Mouse (Mus musculus): ENCODE data around the gene Zbtb16. TPM values are rescaled to one million over a fixed set of nuclear protein-coding genes. Genes with fewer than 3 reads are reported as not detected.
A peak's percentile ranks its signal among the peaks of the same experiment; 100 is the strongest.

The Zbtb16 gene
- polyA plus RNA-seq, 1 experiment, result 3.0 TPM

DNA sequence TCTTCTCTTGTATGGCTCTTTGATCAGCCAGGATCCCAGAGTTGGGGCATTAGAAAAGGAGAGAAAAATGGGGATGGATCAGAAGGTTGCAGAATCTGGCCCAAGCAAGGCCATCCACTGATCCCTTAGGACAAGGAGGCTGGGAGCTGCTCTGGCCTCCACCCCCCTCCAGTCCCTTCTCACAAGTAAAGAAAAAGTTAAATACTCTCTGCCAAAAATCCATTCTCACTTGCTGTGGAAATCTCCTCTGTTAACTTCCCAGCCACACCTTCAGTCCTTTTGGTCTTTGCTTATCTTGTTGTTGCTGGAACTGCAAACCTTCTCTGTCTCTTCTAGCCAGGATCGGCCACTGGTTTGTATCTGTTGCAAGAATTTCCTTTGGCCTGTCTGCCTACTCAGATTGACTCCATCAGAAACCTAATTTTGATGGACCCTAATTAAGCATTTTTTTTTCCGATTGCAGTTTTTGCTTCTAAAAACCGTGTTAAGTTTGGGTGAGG, 218.5 kb downstream of the Zbtb16 start:
- H3K4me1 ChIP-seq (ENCODE audit: control insufficient read depth, insufficient read depth, low read length), result no peaks in the 10 kb centered on the region
- H3K27ac ChIP-seq (ENCODE audit: insufficient read depth, low read depth, low read length), result no peak overlapping the region
- 76% methylated on average over 3 of the region's 3 CpGs for WGBS
- TF ChIP-seq POLR2A (IDR thresholded peaks at IDR 0.05; ENCODE audit: low read depth, low read length), result no peak
- TF ChIP-seq CTCF (conservative IDR thresholded peaks at IDR 0.05; ENCODE audit: insufficient read depth, insufficient read length, low read depth, low read length), result no peak
- DNase-seq, result no peak
- no peak overlapping the region for H3K4me3 ChIP-seq (ENCODE audit: insufficient read depth, low read depth, low read length)
- no peaks in the 10 kb centered on the region for H3K36me3 ChIP-seq (ENCODE audit: control insufficient read depth, insufficient read depth, low read length)
- H3K27me3 ChIP-seq (replicated peaks; ENCODE audit: control insufficient read depth, insufficient read depth, low read length), result no peaks in the 10 kb centered on the region

DNA sequence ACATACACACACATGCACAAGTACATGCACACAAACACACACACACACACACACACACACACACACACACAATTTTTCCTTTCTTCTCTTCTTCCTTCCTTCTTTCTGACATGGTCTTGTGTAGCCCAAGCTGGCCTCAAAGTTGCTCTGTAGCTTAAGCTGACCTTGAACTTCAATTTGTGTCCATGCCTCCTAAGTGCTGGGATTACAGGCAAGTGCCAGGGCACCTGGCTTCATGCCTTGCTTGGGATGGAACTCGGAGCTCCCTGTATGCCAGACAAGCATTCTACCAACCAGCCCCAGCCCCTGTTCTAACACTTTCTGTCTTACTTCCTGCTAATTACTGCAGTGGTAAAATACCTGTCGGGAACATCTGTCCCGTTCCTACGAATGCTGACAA, 222.8 kb downstream of the Zbtb16 start:
- Histone ChIP-seq H3K27me3 (replicated peaks; ENCODE audit: control insufficient read depth, insufficient read depth, low read length) (no peaks in the 10 kb centered on the region), H3K4me3 (ENCODE audit: insufficient read depth, low read depth, low read length) (no peak overlapping the region), H3K27ac (ENCODE audit: insufficient read depth, low read depth, low read length) (no peak overlapping the region), H3K36me3 (ENCODE audit: control insufficient read depth, insufficient read depth, low read length) (no peaks in the 10 kb centered on the region), H3K4me1 (ENCODE audit: control insufficient read depth, insufficient read depth, low read length) (no peaks in the 10 kb centered on the region)
- 68% methylated on average over 4 of the region's 4 CpGs for WGBS
- no peak for TF ChIP-seq POLR2A (IDR thresholded peaks at IDR 0.05; ENCODE audit: low read depth, low read length)
- no peak for TF ChIP-seq CTCF (conservative IDR thresholded peaks at IDR 0.05; ENCODE audit: insufficient read depth, insufficient read length, low read depth, low read length)
- no peak for DNase-seq

DNA sequence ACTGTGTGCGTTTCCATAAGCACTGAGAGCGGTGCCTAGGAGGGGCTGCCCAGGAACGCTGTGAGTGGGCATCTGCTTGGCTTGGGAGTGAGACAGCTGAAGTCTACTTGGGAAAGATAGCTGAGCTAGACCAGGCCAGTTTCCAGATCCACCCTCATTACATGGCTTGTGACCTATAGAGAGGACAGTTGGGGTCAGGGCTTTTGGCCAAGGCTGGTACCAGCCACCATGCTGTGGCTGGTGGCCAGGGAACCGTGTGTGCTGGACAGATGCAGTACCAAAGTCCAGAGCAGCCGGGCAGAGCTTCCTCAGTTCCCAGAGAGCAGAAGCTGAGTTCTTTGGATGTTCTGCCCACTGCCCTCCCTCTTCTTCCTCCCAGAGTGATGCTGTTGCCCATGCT, 223.5 kb downstream of the Zbtb16 start:
- DNase-seq, result peak; percentile 42
- WGBS, result 69% methylated on average over 5 of the region's 5 CpGs
- Histone ChIP-seq H3K27me3 (replicated peaks; ENCODE audit: control insufficient read depth, insufficient read depth, low read length) (no peaks in the 10 kb centered on the region), H3K36me3 (ENCODE audit: control insufficient read depth, insufficient read depth, low read length) (no peaks in the 10 kb centered on the region), H3K4me3 (ENCODE audit: insufficient read depth, low read depth, low read length) (no peak overlapping the region), H3K27ac (ENCODE audit: insufficient read depth, low read depth, low read length) (no peak overlapping the region), H3K4me1 (ENCODE audit: control insufficient read depth, insufficient read depth, low read length) (no peaks in the 10 kb centered on the region)
- no peak for TF ChIP-seq POLR2A (IDR thresholded peaks at IDR 0.05; ENCODE audit: low read depth, low read length)
- TF ChIP-seq CTCF (conservative IDR thresholded peaks at IDR 0.05; ENCODE audit: insufficient read depth, insufficient read length, low read depth, low read length), result no peak

DNA sequence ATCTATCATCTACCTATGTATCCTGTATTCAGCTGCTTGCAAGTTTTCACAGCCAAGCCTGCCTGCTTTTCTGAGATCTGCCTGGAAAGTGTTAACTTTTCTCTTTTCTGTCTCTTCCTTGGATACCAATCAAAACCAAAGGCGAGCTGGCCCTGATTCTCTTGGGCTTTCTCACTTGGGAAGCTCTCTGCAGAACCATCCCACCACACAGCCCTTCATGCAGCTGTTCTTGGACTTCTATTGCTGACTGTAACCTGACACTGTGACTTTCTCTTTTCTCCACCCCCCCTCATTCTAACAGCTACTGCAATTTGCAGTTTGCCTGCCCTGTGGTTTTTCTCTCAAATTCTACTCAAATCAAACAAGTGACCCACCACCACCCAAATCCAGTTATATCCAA, 225.0 kb downstream of the Zbtb16 start:
- Histone ChIP-seq H3K27me3 (replicated peaks; ENCODE audit: control insufficient read depth, insufficient read depth, low read length) (no peaks in the 10 kb centered on the region), H3K36me3 (ENCODE audit: control insufficient read depth, insufficient read depth, low read length) (no peaks in the 10 kb centered on the region), H3K4me1 (ENCODE audit: control insufficient read depth, insufficient read depth, low read length) (no peaks in the 10 kb centered on the region), H3K4me3 (ENCODE audit: insufficient read depth, low read depth, low read length) (no peak overlapping the region), H3K27ac (ENCODE audit: insufficient read depth, low read depth, low read length) (no peak overlapping the region)
- no peak for TF ChIP-seq CTCF (conservative IDR thresholded peaks at IDR 0.05; ENCODE audit: insufficient read depth, insufficient read length, low read depth, low read length)
- TF ChIP-seq POLR2A (IDR thresholded peaks at IDR 0.05; ENCODE audit: low read depth, low read length), result no peak
- WGBS, result 4% methylated on average over 1 of the region's 1 CpGs
- no peak for DNase-seq

DNA sequence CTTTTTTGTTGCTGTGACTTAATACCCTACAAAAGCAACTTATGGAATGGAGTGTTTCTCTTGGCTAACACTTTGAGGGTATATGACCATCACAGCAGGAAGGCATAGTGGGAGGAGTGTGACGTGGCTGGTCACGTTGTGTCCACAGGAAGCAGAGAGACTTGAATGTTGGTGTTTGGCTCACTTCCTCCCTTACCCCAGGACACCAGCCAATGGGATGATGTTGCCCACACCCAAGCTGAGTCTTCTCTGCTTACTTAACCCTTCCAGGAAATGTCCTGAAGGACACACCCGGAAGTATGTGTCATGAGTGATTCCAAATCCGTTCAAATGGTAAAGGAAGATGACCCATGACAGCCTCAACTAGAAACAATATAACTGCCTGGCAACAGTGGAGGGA, 226.3 kb downstream of the Zbtb16 start:
- TF ChIP-seq CTCF (conservative IDR thresholded peaks at IDR 0.05; ENCODE audit: insufficient read depth, insufficient read length, low read depth, low read length) (no peak), POLR2A (IDR thresholded peaks at IDR 0.05; ENCODE audit: low read depth, low read length) (no peak)

DNA sequence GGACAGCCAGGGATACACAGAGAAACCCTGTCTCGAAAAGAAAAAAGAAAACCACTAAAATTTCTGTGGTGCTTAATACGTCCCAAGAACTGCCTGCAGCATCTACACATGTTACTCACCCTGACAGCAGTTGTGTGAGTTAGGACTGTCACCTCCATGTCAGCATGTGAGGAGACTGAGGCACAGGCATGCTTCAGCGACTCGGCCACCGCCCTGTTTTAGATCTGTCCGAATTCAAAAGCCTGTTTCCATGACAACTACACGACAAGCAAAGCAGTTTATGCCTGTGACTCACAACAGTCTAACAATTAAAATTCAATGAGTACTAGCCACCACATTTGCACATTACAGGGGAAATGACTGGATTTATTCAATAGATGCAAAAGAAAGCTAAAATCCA, 228.6 kb downstream of the Zbtb16 start:
- TF ChIP-seq CTCF (conservative IDR thresholded peaks at IDR 0.05; ENCODE audit: insufficient read depth, insufficient read length, low read depth, low read length), result no peak
- TF ChIP-seq POLR2A (IDR thresholded peaks at IDR 0.05; ENCODE audit: low read depth, low read length), result no peak
- H3K27ac ChIP-seq (ENCODE audit: insufficient read depth, low read depth, low read length), result no peak overlapping the region
- no peaks in the 10 kb centered on the region for H3K4me1 ChIP-seq (ENCODE audit: control insufficient read depth, insufficient read depth, low read length)
- H3K36me3 ChIP-seq (ENCODE audit: control insufficient read depth, insufficient read depth, low read length), result no peaks in the 10 kb centered on the region
- no peaks in the 10 kb centered on the region for H3K27me3 ChIP-seq (replicated peaks; ENCODE audit: control insufficient read depth, insufficient read depth, low read length)
- 54% methylated on average over 7 of the region's 7 CpGs for WGBS
- no peak for DNase-seq
- no peak overlapping the region for H3K4me3 ChIP-seq (ENCODE audit: insufficient read depth, low read depth, low read length)

More for the DNA sequence above, 226.3 kb downstream of the Zbtb16 start:
- no peak for DNase-seq
- 47% methylated on average over 4 of the region's 4 CpGs for WGBS
- H3K4me3 ChIP-seq (ENCODE audit: insufficient read depth, low read depth, low read length), result no peak overlapping the region
- H3K27me3 ChIP-seq (replicated peaks; ENCODE audit: control insufficient read depth, insufficient read depth, low read length), result no peaks in the 10 kb centered on the region
- H3K27ac ChIP-seq (ENCODE audit: insufficient read depth, low read depth, low read length), result no peak overlapping the region
- no peaks in the 10 kb centered on the region for H3K4me1 ChIP-seq (ENCODE audit: control insufficient read depth, insufficient read depth, low read length)
- H3K36me3 ChIP-seq (ENCODE audit: control insufficient read depth, insufficient read depth, low read length), result no peaks in the 10 kb centered on the region

DNA sequence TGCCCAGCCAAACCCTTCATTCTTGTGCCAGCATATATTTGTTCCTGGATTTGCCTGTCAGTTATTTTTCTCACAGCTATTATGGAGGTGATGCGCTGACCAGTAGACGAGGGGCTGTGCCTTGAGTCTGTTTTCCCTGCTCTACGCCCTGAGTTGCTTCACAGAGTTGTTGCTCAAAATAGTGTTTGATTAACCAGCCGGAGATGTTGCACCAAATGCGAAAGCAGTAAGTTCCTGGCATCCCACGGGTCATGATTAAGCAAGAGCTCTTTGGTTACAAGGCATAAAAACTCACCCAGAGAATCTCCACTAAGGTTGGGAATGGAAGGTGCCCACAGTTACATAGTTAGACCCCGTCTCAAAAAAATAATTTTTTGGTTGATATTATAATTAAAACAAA, 229.9 kb downstream of the Zbtb16 start:
- DNase-seq, result peak; percentile 5
- H3K4me3 ChIP-seq (ENCODE audit: insufficient read depth, low read depth, low read length), result no peak overlapping the region
- no peaks in the 10 kb centered on the region for H3K4me1 ChIP-seq (ENCODE audit: control insufficient read depth, insufficient read depth, low read length)
- no peaks in the 10 kb centered on the region for H3K27me3 ChIP-seq (replicated peaks; ENCODE audit: control insufficient read depth, insufficient read depth, low read length)
- no peak for TF ChIP-seq CTCF (conservative IDR thresholded peaks at IDR 0.05; ENCODE audit: insufficient read depth, insufficient read length, low read depth, low read length)
- TF ChIP-seq POLR2A (IDR thresholded peaks at IDR 0.05; ENCODE audit: low read depth, low read length), result no peak
- H3K27ac ChIP-seq (ENCODE audit: insufficient read depth, low read depth, low read length), result no peak overlapping the region
- WGBS, result 69% methylated on average over 7 of the region's 7 CpGs
- no peaks in the 10 kb centered on the region for H3K36me3 ChIP-seq (ENCODE audit: control insufficient read depth, insufficient read depth, low read length)

Measured in kidney, adult 2 months (tissue).